Mouse (Mus musculus) E14TG2a.4 (cell line): ENCODE results near the gene Tmem117.

Experiments
- CTCF ChIP-seq: conservative IDR thresholded peaks from 2 replicates; pipeline ENCODE4 v1.5.1; 2014; ENCODE audit warnings: low read length
- NANOG ChIP-seq: IDR thresholded peaks from 2 replicates; pipeline ENCODE4 v1.6.1; 2014; ENCODE audit warnings: borderline replicate concordance, low read length, mixed read lengths

GRCm38 (mm10) chr15:95068023-95068422, 439.0 kb downstream of the Tmem117 start:
- TF ChIP-seq CTCF, result no peak
- TF ChIP-seq NANOG, result no peak
